Mouse (Mus musculus): ENCODE data around the gene Prkce. TPM values are rescaled to one million over a fixed set of nuclear protein-coding genes. Genes with fewer than 3 reads are reported as not detected.

The Prkce gene
- total RNA-seq, 2 experiments from 2014 or later = 315 to 338 TPM

GRCm38 (mm10) chr17:86217468-86217867 lies 49.9 kb downstream of the Prkce start:
- DNase-seq (ENCODE audit: low spot score in 2 of 2) = no peak

- no peak for DNase-seq (ENCODE audit: low spot score in 2 of 2)
Measured at GRCm38 (mm10) chr17:86218553-86218952, 51.0 kb downstream of the Prkce start.

- DNase-seq (ENCODE audit: low spot score in 2 of 2) = no peak
Measured at GRCm38 (mm10) chr17:86225488-86226186, 58.1 kb downstream of the Prkce start.

DNA sequence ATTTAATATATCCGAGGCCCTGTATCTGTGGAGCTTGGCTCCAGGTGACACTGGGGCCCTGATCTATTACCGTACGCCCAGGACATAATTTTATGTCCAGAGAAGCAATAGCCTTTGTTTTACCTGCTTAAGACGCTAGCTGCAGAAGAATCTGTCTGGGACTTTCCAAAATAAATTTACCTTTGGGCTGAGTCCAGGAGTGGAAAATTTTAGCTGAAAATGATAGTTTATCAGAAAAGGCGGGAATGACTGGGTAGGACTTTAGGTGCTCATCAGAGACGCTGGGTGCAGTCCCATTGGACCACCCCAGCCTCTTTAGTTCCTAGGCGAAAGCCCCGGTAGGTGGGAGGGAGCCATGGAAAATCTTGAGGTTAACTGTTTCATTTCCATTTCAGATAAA lies 58.6 kb downstream of the Prkce start:
- DNase-seq (ENCODE audit: low spot score in 2 of 2) = no peak

GRCm38 (mm10) chr17:86226635-86227034 lies 59.0 kb downstream of the Prkce start:
- DNase-seq (ENCODE audit: low spot score in 2 of 2) = no peak

DNA sequence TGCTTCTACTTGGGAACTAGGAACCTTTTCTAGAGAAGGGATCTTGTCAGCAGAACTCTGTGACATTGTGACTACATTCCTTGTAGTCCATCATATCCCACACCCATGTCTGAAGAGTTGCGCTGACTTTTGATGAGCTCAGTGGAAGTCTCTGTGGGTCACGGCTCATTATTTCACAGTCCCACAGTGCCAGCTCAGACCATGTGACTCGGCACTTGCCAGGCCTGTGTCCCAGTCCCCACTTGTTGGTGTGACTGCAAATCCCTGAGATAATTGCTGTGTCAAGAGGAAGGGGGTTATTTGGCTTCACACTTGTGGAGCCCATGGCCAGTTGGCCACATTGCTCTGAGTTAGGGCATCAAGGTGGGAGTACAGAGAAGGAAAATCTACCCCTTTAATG lies 59.8 kb downstream of the Prkce start:
- no peak for DNase-seq (ENCODE audit: low spot score in 2 of 2)

- no peak for DNase-seq (ENCODE audit: low spot score in 2 of 2)
Measured at GRCm38 (mm10) chr17:86228850-86229249, 61.3 kb downstream of the Prkce start.

DNA sequence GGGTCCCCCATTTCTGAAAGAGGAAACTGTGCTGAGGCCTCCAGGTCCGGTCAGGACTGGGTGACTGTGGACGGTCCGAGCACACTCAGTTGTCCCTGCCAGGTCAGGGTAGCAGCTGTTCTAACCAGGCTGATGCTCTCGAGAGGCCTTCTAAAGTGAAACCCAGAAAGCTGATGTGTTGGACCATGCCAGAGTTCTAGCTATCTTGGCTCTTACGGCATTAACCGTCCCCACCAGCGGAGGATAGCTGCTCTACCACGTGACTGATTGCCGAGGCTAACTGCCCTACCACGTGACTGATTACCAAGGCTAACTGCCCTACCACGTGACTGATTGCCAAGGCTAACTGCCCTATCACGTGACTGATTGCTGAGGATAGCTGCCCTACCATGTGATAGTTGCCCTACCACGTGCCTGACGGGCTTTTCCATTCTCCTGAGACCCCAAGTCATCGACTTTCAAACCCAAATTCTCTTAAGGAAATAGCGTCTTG lies 62.6 kb downstream of the Prkce start:
- no peak for DNase-seq (ENCODE audit: low spot score in 2 of 2)

DNA sequence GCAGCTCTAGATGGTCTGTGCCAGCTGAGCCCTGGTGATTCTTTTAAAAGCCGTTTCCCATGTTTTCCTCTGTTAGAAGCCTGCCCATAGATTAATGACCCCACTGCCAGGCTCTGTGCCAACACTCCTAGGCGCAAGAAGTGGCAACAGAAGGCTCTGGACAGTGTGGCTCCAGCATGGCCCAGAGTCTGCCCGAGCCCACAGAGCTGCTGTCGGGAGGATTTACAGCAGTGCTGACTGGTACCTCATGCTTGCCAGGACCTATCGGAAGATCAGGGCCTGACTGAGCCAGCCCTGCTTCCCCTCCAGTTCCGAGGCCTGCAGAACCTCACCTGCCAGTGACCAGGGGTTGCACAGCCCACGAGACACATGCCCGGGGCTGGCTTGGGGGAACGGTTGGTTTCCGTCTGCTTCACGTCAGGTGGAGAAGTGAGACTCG lies 64.2 kb downstream of the Prkce start:
- DNase-seq (ENCODE audit: low spot score in 2 of 2) = peak in 1 of 2 experiments; percentile 57

GRCm38 (mm10) chr17:86232248-86232647 lies 64.7 kb downstream of the Prkce start:
- no peak for DNase-seq (ENCODE audit: low spot score in 2 of 2)

DNA sequence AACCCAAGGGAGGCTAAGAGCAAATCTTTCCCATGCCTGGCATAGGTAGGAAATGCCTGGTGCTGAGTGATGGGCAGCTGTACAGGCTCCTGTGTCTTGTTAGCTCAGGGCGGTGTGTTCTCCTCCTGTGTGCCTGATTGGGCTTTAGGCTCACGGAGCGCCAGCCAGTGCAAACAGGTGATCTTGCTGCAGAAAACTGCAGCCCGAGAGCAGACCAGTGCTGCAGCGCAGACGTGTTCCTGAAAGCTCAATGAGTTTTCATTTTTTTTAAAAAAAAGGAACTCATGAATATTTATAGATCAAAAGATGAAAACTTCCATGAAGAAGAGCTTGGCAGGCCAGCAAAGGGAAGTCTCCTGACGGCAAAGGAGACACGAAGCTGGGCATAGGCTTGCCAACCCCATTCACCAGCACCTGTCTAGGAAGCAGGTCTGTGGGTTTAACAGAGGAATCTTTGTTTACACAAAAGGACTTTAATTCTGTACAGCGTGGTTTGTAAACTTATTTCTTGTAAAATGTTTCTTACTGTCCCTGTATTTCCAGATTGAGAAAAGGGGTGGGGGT lies 67.1 kb downstream of the Prkce start:
- no peak for DNase-seq (ENCODE audit: low spot score in 2 of 2)

DNA sequence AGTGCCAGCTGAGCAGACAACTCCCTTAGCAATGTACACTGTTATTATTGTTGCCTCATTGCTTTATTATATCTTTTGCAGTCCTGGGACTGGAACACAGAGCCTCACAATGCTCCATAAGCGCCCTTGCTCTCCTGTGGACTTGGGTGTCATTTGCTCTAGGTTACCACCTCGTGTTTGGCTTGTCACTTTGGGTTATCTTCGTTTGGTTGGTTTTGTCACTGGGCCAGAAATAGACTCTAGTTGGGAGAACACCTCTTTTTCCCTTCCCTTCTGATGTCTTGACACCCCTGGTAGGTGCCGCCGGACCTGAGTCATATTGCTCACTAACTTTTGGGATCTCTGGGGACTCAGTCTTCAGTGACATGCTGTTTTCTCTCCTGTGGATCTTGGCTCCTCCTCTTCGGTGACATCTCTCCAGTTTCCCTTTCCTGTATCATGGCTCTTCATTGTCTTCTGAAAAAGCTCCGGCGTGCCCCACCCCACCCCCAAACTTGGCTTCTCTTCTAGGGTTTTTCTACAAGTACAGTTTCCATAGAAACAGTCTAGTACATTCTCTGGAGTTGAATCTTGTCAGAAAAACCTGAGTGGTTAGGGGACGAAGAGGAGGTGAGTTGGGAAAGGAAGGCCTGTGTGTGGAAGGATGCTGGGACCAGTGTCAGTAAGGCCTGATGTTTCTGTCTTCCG lies 68.6 kb downstream of the Prkce start:
- no peak for DNase-seq (ENCODE audit: low spot score in 2 of 2)

DNA sequence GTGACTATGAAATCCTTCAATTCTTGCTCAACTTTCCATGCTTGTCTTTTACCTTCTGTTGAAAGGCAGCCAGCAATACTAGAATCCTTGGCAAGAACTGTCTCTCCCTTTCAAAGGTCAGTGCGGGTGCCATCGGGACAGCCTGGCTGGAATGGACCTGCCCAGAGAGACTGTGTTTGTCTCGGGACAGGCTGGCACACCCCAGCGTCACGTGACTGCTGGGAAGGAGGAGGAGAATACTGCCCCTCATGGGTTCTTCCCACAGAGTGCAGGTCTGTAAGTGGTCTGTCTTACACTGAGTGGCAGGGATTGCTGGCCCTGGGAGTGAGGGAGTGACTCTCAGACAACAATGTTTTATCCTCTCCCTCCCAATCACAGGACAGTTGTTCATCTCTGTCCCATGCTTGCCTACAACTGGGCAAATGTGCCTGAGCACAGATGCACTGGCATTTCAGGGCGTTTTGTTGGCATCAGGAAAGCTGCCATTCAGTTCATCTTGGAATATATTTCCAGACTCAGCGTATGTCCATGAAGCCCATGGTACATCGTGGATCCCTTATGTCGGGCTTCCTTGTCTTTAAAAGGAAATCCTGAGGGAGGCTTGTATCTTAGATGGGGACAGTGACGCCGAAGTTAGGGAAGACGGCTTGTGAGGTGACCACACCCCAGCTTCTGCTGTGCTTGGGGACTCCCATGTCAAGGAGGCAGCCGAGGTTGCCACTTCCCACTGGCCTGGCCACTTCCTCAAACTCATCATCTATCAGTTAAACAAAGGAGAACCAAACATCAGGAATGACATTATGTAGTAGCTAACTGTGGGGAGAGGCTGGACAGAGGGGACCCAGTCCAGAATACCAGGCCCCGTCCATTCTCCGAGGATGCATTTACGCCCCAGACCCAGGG lies 69.5 kb downstream of the Prkce start:
- DNase-seq (ENCODE audit: low spot score in 2 of 2) = peak in 1 of 2 experiments; percentile 53

GRCm38 (mm10) chr17:86242291-86242690 lies 74.7 kb downstream of the Prkce start:
- DNase-seq (ENCODE audit: low spot score in 2 of 2) = no peak

DNA sequence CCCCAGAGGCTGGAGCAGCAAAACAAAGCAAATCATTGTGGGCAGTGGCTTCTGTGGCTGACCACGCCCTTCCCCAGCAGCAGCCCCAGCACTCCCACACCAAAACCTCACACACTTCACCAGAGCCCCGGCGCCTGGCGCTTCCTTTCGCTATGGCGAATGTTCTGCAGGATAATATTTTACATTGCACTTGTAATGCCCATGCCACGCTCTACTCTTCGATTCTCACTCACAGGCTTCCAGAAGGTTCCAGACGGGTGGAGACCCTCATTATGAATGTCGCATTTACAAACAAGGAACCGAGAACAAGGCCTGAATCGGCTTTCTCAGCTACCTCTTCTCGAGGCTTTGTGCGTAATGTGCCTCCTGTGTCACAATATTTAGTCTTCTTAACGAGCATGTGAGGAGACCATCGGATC lies 75.5 kb downstream of the Prkce start:
- no peak for DNase-seq (ENCODE audit: low spot score in 2 of 2)

GRCm38 (mm10) chr17:86244397-86244796 lies 76.8 kb downstream of the Prkce start:
- DNase-seq (ENCODE audit: low spot score in 2 of 2) = no peak

DNA sequence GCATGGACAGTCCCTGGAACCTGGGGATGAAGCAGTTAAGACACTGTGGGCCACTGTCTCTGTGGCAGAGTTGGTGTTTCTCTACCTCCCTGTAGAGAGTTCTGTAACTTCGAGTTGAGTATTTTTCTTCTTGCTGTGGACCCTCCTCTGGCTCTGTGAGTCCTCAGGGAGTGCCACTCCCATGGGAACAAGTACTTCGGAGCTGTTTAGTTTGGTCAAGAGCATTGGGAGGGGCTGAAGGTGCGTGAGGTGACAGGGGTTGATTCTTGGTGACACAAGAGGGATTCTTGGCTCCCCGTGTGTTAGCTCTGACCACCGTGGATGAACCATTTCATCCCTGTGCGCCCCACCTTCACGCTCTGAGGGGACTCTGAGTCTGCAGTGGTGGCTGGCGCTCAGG lies 81.2 kb downstream of the Prkce start:
- DNase-seq (ENCODE audit: low spot score in 2 of 2) = no peak

DNA sequence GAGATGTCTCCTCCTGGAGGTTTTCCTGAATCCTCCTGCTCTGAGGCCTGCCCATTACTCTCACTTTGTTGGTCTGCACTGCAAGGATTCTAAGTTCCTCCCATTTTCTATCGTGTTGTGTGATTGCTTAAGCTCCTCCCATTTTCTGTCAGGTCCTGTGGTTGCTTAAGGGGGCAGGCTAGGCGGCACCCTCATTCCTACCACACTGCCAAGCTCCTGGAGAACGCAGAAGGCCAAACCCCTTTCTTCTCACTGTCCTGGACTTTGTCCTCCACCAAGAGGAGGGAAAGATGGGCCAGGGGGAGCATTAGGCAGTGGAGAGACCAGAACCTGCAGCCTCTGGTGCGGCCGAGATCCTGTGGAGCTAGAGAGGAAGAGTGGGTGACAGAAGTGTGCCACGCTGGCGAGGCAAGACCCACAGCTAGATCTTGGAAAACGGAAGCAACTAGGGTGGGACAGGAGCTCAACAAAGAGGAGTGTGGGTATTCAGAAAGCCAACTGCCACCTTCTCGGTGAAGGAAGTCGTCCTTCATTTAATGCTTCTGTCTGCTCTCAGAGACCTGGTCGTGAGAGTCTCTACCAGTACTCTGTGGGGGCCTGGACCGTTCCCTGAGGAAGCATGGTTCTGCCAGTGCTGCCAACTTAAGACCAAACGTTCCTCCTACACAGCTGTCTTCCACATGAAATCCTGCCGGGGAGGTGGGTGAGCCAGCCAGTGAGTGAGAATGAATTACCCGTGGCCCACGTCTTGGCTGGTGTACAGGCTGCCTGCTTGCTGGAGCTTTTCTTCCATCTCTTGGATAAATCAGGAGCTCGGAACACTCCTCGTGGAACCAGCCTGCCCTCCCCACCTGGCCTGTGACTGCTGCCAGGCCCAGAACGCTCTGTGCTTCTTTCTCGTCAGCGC lies 82.2 kb downstream of the Prkce start:
- DNase-seq (ENCODE audit: low spot score in 2 of 2) = peak; percentile 70 to 74

DNA sequence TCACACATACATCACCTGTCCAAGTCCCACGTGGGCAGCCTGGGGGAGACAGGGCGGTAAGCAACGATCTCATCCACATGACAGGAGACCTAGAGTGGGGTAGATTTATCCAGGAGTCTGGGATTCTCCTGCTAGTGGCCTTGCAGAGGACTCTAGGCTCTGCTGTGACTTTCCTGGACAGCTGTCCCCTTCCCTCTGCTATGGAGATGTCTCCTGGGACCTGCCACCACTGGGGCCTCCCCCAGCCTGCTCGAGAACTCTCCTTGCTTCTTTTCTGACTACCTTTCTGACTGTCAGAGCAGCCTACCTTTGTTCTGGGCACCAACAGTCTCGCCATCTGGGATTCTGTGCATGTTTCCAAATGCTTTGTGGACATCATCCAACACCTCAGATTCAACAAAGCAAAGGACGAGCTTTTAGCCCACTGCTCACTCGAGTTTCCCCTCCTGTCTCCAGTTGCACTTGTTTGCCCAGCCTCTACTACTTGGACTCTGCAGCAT lies 82.9 kb downstream of the Prkce start:
- DNase-seq (ENCODE audit: low spot score in 2 of 2) = no peak

GRCm38 (mm10) chr17:86253884-86254283 lies 86.3 kb downstream of the Prkce start:
- DNase-seq (ENCODE audit: low spot score in 2 of 2) = no peak

All from layer of hippocampus, postnatal 10 days (tissue).